Mouse (Mus musculus) frontal cortex, postnatal 10 days (tissue): Measurements from ENCODE around the gene Bcl11a.

Experiments used
- DNase-seq, 2 experiments: peaks; one replicate each; pipeline ENCODE4 v3.0.0; 2022; ENCODE audit warnings: low spot score in 2 of 2, mixed read lengths in 1 of 2

Bcl11a gene

GRCm38 (mm10) chr11:24202641-24203361, 124.9 kb downstream of the Bcl11a start:
- DNase-seq = no peak

GRCm38 (mm10) chr11:24203489-24203888, 125.6 kb downstream of the Bcl11a start:
- DNase-seq = no peak

GRCm38 (mm10) chr11:24208951-24209351, 131.1 kb downstream of the Bcl11a start:
- no peak for DNase-seq

- DNase-seq = no peak
These were observed 136.8 kb downstream of the Bcl11a start for GRCm38 (mm10) chr11:24214509-24215134.

GRCm38 (mm10) chr11:24217741-24218333, 140.0 kb downstream of the Bcl11a start:
- DNase-seq = no peak

GRCm38 (mm10) chr11:24221601-24222307, 143.9 kb downstream of the Bcl11a start:
- no peak for DNase-seq
